Mouse (Mus musculus) thymus, adult 2 months (tissue): Measurements from ENCODE around the gene Slc25a10.

Source experiments
- CTCF ChIP-seq: fragments of 200-500 bp; IDR thresholded peaks from 2 replicates; pipeline ENCODE4 v1.5.1; 2012; ENCODE audit warnings: mild to moderate bottlenecking, control low read depth, low read length, moderate library complexity, borderline replicate concordance; ENCODE audit not compliant: control insufficient read depth, poor library complexity, insufficient read depth; ENCODE audit errors: extremely low read depth
- POLR2A ChIP-seq: fragments of 200-500 bp; IDR thresholded peaks from 2 replicates; pipeline ENCODE4 v1.6.1; 2012; ENCODE audit warnings: mild to moderate bottlenecking, low read length, control low read depth, moderate library complexity; ENCODE audit not compliant: control insufficient read depth, poor library complexity, insufficient read depth; ENCODE audit errors: extremely low read depth

GRCm38 (mm10) chr11:120512790-120513453, 21.3 kb downstream of the Slc25a10 start:
- TF ChIP-seq CTCF (no peak), POLR2A (no peak)
